Mouse (Mus musculus) CH12.LX (cell line): ENCODE measurements around the gene Nphp4. TPM values are rescaled to one million over a fixed set of nuclear protein-coding genes. Genes with fewer than 3 reads are reported as not detected.
"Not testable (repeated sequence)": the region's sequence is repeated elsewhere in the genome, so short reads cannot be mapped to it uniquely, and the experiment has no call there.

Experiments
- DNase-seq: peaks from one replicate; pipeline ENCODE4 v3.0.0-alpha.2; 2013; ENCODE audit errors: extremely low read depth
- H3K27ac ChIP-seq: 2 replicates; pipeline ENCODE4 v1.5.1; 2012; ENCODE audit warnings: low read depth, mild to moderate bottlenecking, control low read depth, moderate library complexity; ENCODE audit not compliant: insufficient read depth
- H3K27me3 ChIP-seq: replicated peaks from 2 replicates; pipeline ENCODE3; 2012; ENCODE audit warnings: inconsistent platforms
- H3K36me3 ChIP-seq, 2 experiments: replicated peaks in 1 of 2; 2 replicates each; pipeline versions ENCODE3 to v1.6.1; 2012; ENCODE audit warnings: inconsistent platforms in 1 of 2, low read length in 1 of 2, mild to moderate bottlenecking in 1 of 2, mixed read lengths in 1 of 2, moderate library complexity in 1 of 2; ENCODE audit not compliant: control insufficient read depth in 1 of 2, insufficient read depth in 1 of 2
- H3K4me1 ChIP-seq, 2 experiments: 2 replicates each; pipeline ENCODE4 v1.6.1; 2012; ENCODE audit warnings: inconsistent platforms in 1 of 2, moderate library complexity in 1 of 2; ENCODE audit not compliant: insufficient read depth in 2 of 2, control insufficient read depth in 1 of 2
- H3K4me2 ChIP-seq: 2 replicates; pipeline ENCODE4 v1.6.1; 2012; ENCODE audit warnings: low read depth, mild to moderate bottlenecking, control low read depth; ENCODE audit not compliant: poor library complexity, insufficient read depth, severe bottlenecking
- H3K4me3 ChIP-seq, 3 experiments: fragments of 150-350 bp in 1 of 3; sonication (generic) in 1 of 3; replicated peaks in 1 of 3; 2 replicates each; pipeline versions ENCODE3 to v1.5.1; 2011 to 2012; ENCODE audit warnings: low read depth in 2 of 3, low read length in 2 of 3, mild to moderate bottlenecking in 2 of 3, moderate library complexity in 2 of 3, control low read depth in 1 of 3, improper control_type of control experiment in 1 of 3, inconsistent platforms in 1 of 3, mixed read lengths in 1 of 3; ENCODE audit not compliant: poor library complexity in 1 of 3
- H3K79me2 ChIP-seq: replicated peaks from 2 replicates; pipeline ENCODE4 v1.6.1; 2012; ENCODE audit warnings: mild to moderate bottlenecking, moderate library complexity; ENCODE audit not compliant: control insufficient read depth, poor library complexity, insufficient read depth, severe bottlenecking; ENCODE audit errors: extremely low read depth
- H3K9ac ChIP-seq: 2 replicates; pipeline ENCODE4 v1.6.1; 2012; ENCODE audit warnings: low read depth, mild to moderate bottlenecking, control low read depth, moderate library complexity; ENCODE audit not compliant: insufficient read depth
- H3K9me3 ChIP-seq: replicated peaks from 2 replicates; pipeline ENCODE3; 2012; ENCODE audit warnings: low read length, inconsistent platforms, mixed read lengths
- CHD2 ChIP-seq: IDR thresholded peaks from 2 replicates; pipeline ENCODE4 v1.6.1; 2011; ENCODE audit warnings: low read length, improper control_type of control experiment
- CTCF ChIP-seq, 2 experiments: IDR thresholded peaks in 1 of 2; conservative IDR thresholded peaks in 1 of 2; 2 replicates each; pipeline ENCODE4 v1.5.1; 2011 to 2012; ENCODE audit warnings: low read depth in 2 of 2, low read length in 2 of 2, improper control_type of control experiment in 1 of 2, inconsistent platforms in 1 of 2, mild to moderate bottlenecking in 1 of 2, moderate library complexity in 1 of 2
- E2F4 ChIP-seq: IDR thresholded peaks from 2 replicates; pipeline ENCODE4 v1.6.1; 2011; ENCODE audit warnings: low read depth, low read length, improper control_type of control experiment; ENCODE audit not compliant: insufficient replicate concordance
- EP300 ChIP-seq: IDR thresholded peaks from 2 replicates; pipeline ENCODE4 v1.6.1; 2011; ENCODE audit warnings: low read length, improper control_type of control experiment
- HCFC1 ChIP-seq: IDR thresholded peaks from 2 replicates; pipeline ENCODE4 v1.6.1; 2012; ENCODE audit warnings: low read depth, mild to moderate bottlenecking, inconsistent platforms, low read length, improper control_type of control experiment
- MAFK ChIP-seq: IDR thresholded peaks from 2 replicates; pipeline ENCODE4 v1.6.1; 2011; ENCODE audit warnings: low read length, improper control_type of control experiment; ENCODE audit not compliant: insufficient replicate concordance
- MAZ ChIP-seq: IDR thresholded peaks from 2 replicates; pipeline ENCODE4 v1.6.1; 2012; ENCODE audit warnings: low read depth, mild to moderate bottlenecking, inconsistent platforms, low read length, improper control_type of control experiment, moderate library complexity
- MEF2A ChIP-seq: IDR thresholded peaks from 2 replicates; pipeline ENCODE4 v1.6.1; 2014; ENCODE audit warnings: low read depth, mild to moderate bottlenecking, inconsistent platforms, low read length, improper control_type of control experiment, borderline replicate concordance
- MXI1 ChIP-seq: IDR thresholded peaks from 2 replicates; pipeline ENCODE4 v1.6.1; 2011; ENCODE audit warnings: mild to moderate bottlenecking, low read depth, low read length, improper control_type of control experiment
- NELFE ChIP-seq: IDR thresholded peaks from 2 replicates; pipeline ENCODE4 v1.6.1; 2011; ENCODE audit warnings: low read depth, low read length, improper control_type of control experiment
- POLR2AphosphoS2 ChIP-seq: IDR thresholded peaks from 2 replicates; pipeline ENCODE4 v1.6.1; 2011; ENCODE audit warnings: low read depth, low read length, improper control_type of control experiment
- RAD21 ChIP-seq: IDR thresholded peaks from 2 replicates; pipeline ENCODE4 v1.6.1; 2011; ENCODE audit warnings: low read depth, mild to moderate bottlenecking, low read length, improper control_type of control experiment, moderate library complexity
- SMC3 ChIP-seq: IDR thresholded peaks from 2 replicates; pipeline ENCODE4 v1.6.1; 2011; ENCODE audit warnings: low read depth, low read length, improper control_type of control experiment
- TBP ChIP-seq: conservative IDR thresholded peaks from 2 replicates; pipeline ENCODE4 v1.6.1; 2011; ENCODE audit warnings: low read depth, low read length, improper control_type of control experiment
- ZMIZ1 ChIP-seq: IDR thresholded peaks from 2 replicates; pipeline ENCODE4 v1.6.1; 2012; ENCODE audit warnings: low read depth, mild to moderate bottlenecking, inconsistent platforms, low read length, improper control_type of control experiment
- dilution Hi-C: fragments of 300-500 bp; cut with MboI; formaldehyde crosslinking; loops from 2 replicates; pipeline ENCODE4 v1.14.3; 2020; ENCODE audit warnings: low sequenced_read_pairs; ENCODE audit not compliant: extremely low pct_unique_long_range_greater_than_20kb, extremely low pct_ligation_motif_present
- in situ Hi-C: fragments of 300-500 bp; cut with MboI; formaldehyde crosslinking; loops from 3 replicates; pipeline ENCODE4 v1.14.3; 2019; ENCODE audit warnings: low sequenced_read_pairs, low pct_ligation_motif_present, low pct_unique_long_range_greater_than_20kb, mixed read lengths
- polyA plus RNA-seq: library from polyadenylated mRNA; unstranded; fragments of >175 nt; gene quantifications from 2 replicates; pipeline ENCODE4 v1.2.1, GENCODE M21; 2012; ENCODE audit warnings: low read depth; ENCODE audit not compliant: insufficient read length
- total RNA-seq, 2 experiments: library from RNA; depleted of rRNA; stranded (reverse); fragments of 300-350 nt in 1 of 2; fragments of >200 nt in 1 of 2; gene quantifications; 2 replicates each; pipeline ENCODE4 v1.2.3; 2012 to 2014

Gene Nphp4
- total and polyA plus RNA-seq, 3 experiments = 0.09 to 0.68 TPM; not detected in 1

DNA sequence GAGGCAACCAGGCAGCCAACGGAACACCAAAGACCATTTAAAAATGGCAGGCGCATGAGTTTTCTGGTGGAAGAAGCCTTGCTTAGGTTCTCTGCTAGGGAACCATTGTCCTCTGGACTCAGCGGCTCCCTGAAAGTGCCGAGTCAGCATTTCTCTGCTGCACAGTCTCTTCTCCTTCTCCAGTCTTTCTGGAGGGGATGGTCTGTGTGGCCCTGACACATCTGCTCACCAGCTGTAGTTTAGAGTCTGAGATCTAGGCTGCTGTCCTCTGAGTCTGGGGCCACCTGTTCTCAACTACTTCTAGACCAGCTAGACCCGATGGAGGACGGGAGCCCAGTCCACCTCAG lies 73.7 kb downstream of the Nphp4 start:
- Histone ChIP-seq H3K27me3 (no peaks in the 10 kb centered on the region), H3K79me2 (no peaks in the 10 kb centered on the region), H3K36me3 (no peaks in the 10 kb centered on the region), H3K27ac (no peak overlapping the region)
- TF ChIP-seq NELFE (no peak), CHD2 (no peak), MAZ (no peak), MAFK (peak; percentile 87)
- TF ChIP-seq, all 38 proteins: peak for 1
- Histone ChIP-seq H3K4me1 (no peaks in the 10 kb centered on the region), H3K9ac (no peak overlapping the region), H3K4me2 (no peak overlapping the region), H3K9me3 (peaks cover 95% of the 10 kb centered on the region), H3K4me3 (no peak overlapping the region)
- no peak for DNase-seq
- in situ Hi-C loops (no loop called here), dilution Hi-C loops (no loop called here)

DNA sequence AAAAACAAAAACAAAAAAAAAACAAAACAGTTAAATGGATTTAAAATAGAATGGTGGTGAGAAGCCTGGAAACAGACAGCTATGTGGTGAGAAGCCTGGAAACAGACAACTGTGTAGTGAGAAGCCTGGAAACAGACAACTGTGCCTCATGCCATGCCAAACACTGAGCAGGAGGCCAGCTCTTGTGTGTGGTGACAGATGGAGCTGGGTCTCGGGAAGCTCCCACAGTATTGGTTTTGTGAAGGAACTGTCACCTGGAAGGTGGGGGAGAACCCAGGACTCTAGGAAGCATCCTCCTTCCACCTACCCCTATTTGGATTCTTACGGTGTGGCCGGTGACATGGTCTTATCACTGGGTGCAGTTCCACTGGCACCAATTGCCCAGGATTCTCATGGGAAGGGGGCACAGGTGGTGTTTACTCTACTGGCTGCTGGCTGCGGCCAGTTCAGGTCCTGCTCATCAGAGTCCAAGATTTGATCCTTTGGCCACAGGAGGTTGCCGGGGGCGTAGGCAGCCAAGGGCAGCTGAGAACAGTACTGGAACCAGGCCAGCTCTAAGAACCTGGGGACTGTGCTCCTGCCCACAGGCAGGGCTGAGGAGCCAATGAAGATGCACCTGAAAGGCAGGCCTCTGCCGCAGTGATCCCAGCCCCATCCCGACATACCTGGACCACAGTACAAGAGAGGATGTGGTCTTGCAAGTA lies 77.2 kb downstream of the Nphp4 start:
- H3K4me3 ChIP-seq = peak overlapping the region in 1 of 3 experiments; percentile 11
- in situ Hi-C loops (no loop called here), dilution Hi-C loops (no loop called here)
- TF ChIP-seq MXI1 (no peak), HCFC1 (no peak), EP300 (no peak), CTCF (conservative IDR thresholded peaks at IDR 0.05 in 1 of 2, IDR thresholded peaks at IDR 0.05 in 1 of 2; ENCODE audit: low read depth in 2 of 2, low read length in 2 of 2) (no peak), ZMIZ1 (no peak), POLR2AphosphoS2 (no peak), RAD21 (no peak)
- H3K27me3 ChIP-seq = no peaks in the 10 kb centered on the region
- no peak for DNase-seq
- H3K36me3 ChIP-seq = no peaks in the 10 kb centered on the region
- H3K27ac ChIP-seq = no peak overlapping the region
- no peaks in the 10 kb centered on the region for H3K4me1 ChIP-seq
- H3K79me2 ChIP-seq = no peaks in the 10 kb centered on the region
- H3K9ac ChIP-seq = no peak overlapping the region
- H3K9me3 ChIP-seq = peaks cover 90% of the 10 kb centered on the region
- H3K4me2 ChIP-seq = no peak overlapping the region

- H3K9ac ChIP-seq = no peak overlapping the region
- H3K36me3 ChIP-seq = no peaks in the 10 kb centered on the region
- no peak for DNase-seq
- in situ Hi-C loops (no loop called here), dilution Hi-C loops (no loop called here)
- H3K9me3 ChIP-seq = peaks cover 90% of the 10 kb centered on the region
- H3K27ac ChIP-seq = no peak overlapping the region
- H3K4me3 ChIP-seq = peak overlapping the region in 1 of 3 experiments; percentile 3
- H3K4me2 ChIP-seq = no peak overlapping the region
- no peaks in the 10 kb centered on the region for H3K27me3 ChIP-seq
- no peaks in the 10 kb centered on the region for H3K79me2 ChIP-seq
- no peaks in the 10 kb centered on the region for H3K4me1 ChIP-seq
- no peak for TF ChIP-seq MEF2A
- TF ChIP-seq TBP = no peak
- no peak for TF ChIP-seq HCFC1
- TF ChIP-seq ZMIZ1 = no peak
- no peak for TF ChIP-seq E2F4
- TF ChIP-seq CHD2 = no peak
- TF ChIP-seq SMC3 = no peak
- no peak for TF ChIP-seq MXI1
These were observed 77.9 kb downstream of the Nphp4 start for GRCm38 (mm10) chr4:152554421-152554820.

- H3K9ac ChIP-seq, dilution Hi-C loops, in situ Hi-C loops, H3K4me1 ChIP-seq, H3K27ac ChIP-seq, H3K27me3 ChIP-seq, H3K36me3 ChIP-seq, H3K79me2 ChIP-seq, H3K4me2 ChIP-seq, DNase-seq, H3K4me3 ChIP-seq: not testable (repeated sequence)
- H3K9me3 ChIP-seq = peaks cover 90% of the 10 kb centered on the region
These were observed 79.3 kb downstream of the Nphp4 start for GRCm38 (mm10) chr4:152555806-152556205.
